Mouse (Mus musculus): ENCODE measurements around the gene Tbr1.

The Tbr1 gene

DNA sequence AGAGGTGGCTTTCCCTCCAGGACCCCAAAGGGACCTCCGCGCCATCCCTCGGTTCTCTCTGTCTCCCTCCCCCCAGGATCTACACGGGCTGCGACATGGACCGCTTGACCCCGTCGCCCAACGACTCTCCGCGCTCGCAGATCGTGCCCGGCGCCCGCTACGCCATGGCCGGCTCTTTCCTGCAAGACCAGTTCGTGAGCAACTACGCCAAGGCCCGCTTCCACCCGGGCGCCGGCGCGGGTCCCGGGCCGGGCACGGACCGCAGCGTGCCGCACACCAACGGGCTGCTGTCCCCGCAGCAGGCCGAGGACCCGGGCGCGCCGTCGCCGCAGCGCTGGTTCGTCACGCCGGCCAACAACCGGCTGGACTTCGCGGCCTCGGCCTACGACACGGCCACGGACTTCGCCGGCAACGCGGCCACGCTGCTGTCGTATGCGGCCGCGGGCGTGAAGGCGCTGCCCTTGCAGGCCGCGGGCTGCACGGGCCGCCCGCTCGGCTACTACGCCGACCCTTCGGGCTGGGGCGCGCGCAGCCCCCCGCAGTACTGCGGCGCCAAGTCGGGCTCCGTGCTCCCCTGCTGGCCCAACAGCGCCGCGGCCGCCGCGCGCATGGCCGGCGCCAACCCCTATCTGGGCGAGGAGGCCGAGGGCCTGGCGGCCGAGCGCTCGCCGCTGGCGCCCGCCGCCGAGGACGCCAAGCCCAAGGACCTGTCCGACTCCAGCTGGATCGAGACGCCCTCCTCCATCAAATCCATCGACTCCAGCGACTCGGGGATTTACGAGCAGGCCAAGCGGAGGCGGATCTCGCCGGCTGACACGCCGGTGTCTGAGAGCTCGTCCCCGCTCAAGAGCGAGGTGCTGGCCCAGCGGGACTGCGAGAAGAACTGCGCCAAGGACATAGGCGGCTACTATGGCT is 9.0 kb downstream of the Tbr1 start:
- DNase-seq (ENCODE audit: low spot score in 2 of 2), result peak in 1 of 2 experiments; percentile 35

DNA sequence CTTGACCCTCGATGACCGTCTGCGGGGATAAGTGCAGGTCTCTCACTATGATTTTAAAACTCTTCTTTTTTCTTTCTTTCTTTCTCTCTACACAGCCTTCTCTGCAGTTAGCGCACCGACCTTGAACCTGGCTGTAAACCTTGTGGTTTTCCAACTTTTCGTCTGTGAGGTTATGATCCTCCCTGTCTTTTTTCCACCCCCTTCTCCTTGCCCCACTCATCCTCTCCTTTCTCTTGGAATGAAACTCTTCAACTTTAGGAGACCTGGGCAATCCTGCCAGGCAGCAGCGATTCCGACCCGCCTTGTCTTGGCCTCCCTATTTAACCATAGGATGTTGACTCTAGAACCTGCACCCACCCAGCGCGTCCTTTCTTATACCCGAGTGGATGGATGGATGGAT is 9.8 kb downstream of the Tbr1 start:
- no peak for DNase-seq (ENCODE audit: low spot score in 2 of 2)

DNA sequence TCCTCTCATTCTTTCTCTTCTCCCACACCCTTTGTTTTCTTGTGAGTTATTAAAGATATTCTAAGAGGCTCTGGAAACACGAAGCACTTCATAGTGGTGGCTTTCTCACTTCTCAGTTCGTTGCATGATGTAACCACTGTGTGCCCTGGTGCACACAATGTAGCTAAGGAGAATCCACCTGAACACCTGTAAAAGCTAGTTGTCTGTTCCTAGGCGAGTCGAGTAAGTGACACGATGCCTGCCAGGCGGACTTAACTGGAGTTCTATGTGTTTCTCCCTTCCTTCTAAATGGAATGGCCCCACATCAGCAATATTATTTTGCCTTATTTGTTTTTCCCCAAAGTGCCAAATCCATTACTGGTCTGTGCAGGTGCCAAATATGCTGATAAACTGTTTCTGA is 10.4 kb downstream of the Tbr1 start:
- no peak for DNase-seq (ENCODE audit: low spot score in 2 of 2)

DNA sequence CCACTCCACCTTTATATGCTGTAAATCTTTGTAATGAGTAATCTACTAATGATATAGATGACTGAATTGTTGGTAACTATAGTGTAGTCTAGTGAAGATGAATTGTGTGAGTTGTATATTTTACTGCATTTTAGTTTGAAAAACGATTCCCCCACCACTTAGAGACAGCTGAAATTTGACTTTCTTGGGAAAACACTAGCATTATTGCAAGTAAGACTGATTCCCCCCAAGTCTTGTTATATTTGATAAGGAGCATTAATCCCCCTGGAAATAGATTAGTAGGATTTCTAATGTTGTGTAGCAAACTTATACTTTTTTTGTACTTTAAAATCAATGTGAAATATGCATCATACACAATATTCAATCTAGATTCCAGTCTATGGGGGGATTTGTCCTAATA is 10.8 kb downstream of the Tbr1 start:
- no peak for DNase-seq (ENCODE audit: low spot score in 2 of 2)

DNA sequence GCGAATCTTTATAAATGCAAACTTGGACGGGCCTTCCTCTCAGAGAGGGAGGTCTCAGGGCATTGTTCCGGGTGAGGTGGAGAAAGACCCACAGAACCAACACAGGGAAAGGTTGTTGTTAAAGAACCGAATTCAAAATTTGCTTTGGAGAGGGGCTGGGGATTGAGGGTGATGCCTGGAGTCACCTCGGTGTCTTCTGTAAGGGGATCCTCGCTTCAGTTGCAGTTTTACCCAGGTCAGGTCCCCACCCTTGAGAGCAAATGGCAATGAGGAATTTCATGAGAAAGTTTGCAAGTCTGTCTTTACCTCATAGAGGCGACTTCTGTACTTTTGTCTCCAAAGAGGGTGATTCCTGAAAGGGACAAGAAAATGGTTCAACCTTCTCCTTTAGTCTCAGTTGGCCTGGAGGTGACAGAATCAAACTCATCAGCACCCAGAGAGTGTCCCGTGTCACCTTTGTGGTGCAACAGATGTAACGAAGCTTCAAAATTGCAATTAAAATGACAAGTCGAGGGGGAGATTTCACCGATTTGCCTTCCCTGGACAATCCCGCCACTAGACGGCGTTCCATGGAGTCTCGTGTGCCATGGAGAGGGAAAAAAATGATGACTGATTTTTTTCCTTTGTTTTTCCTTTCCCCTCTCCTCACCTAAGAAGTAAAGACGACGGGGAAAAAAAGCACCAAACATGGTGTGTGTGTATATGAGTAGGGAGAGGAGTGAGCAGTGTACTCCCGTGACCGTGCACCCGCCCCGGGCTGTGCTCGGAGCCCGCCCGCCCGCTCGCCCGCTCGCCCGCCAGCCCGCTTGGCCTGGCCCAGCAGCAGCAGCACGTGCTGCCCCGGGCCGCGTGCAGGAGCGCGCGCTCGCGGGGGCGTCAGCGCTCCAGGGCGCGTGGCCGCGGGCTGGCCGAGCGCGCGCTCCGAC is 12.1 kb downstream of the Tbr1 start:
- no peak for DNase-seq (ENCODE audit: low spot score in 2 of 2)

DNA sequence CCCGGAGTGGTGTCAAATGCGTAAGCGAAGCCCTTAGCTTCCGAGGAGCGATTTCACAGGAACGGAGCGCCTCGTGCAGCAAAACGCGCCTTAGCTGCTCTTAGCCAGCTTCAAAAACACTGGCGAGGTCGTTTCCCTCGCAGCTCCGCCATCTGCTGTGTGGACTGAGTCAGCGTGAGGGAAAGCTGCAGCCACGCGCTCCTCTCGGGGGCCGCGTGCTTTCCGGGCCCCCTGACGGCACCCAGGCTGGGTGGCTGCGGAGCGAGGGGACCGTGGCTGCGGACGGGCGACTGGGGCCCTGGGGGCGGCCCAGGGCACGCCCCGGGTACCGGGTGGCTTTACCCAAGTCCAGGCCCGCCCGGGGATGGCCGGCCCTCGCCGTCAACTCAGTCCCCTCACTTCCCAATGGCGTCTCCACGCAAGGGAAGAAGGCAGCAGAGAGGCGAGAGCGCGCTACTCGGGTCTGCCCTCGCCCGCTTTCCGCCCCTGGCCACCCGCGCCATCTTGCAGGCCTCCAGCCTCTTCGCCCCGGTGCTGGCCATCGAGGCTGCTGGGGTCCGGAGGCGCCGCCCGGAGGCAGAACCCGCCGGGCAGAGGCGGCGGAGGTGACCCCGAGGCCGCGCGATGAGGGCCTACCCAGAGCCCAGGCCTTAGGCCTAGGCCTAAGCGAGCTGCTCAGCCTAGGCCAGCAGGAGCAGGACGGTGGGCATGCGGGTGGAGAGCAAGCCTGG is 13.0 kb downstream of the Tbr1 start:
- DNase-seq (ENCODE audit: low spot score in 2 of 2), result peak in 1 of 2 experiments; percentile 16

DNA sequence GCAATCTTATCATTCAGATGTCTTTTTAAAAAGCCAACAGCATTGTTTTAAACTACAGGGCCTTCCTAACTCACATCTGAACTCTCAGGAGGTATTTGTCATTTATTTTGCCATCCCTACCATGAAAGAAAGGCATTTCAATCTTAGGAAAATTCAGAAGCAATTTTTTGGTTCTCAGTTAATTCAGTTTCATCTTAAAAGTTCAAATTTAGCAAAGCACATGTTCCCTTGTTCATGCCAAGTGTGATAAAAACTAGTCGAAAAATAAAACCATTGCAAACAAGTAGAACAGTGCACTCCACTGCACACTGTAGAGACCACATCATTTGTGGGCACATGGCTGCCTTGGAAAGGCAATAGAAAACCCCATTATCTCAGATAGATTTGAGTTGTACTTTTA is 15.5 kb downstream of the Tbr1 start:
- no peak for DNase-seq (ENCODE audit: low spot score in 2 of 2)

DNA sequence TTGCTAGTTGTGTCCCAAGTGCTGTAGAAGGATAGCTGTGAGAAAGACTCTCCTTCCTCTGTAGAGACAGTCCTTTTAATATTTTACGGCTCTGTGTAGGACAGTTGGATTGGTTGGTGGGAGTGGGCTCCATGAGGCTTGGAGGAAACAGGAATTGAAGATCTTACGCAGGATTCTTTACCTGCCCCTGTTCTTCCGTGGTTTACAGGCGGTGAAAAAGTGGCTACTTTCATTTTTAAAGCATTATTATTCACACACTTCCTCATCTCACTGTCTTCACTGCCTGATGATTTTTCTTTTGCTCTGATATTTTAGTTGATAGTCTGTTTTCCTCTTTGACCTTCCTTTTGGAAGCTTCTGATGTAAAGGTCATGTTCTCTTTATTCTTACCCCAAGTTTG is 17.5 kb downstream of the Tbr1 start:
- DNase-seq (ENCODE audit: low spot score in 2 of 2), result no peak

DNA sequence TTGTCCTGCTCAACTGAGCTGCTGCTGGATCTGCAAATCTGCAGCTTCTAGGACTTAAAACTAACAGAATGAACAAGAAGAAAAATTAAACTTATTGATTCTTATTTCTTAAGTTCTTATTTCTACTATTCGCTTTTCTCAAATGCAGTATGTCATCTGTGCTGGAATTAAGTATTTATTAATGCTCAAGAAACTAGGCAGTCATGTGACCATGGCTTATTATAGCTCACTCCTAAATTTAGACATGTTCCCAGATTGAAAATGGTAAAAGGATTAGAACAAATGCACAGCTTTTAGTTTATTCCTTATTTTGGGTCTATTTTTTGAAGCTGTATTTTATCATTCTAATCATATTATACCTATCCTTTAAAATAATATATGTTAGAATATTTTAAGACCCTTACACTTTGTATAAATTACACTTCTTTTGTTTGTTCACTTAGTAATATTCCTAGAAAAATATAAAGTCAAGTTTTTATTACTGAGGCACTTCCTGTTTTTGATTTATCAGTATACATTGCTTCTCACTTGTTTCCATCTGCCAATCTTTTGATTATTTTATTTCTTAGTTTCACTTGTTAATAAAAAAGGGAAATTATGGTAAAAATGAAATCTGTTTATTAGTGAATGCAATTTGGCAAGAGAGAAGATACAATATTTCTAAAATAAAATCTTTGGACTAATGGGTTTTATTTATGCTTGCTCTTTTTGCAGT is 20.9 kb downstream of the Tbr1 start:
- no peak for DNase-seq (ENCODE audit: low spot score in 2 of 2)

DNA sequence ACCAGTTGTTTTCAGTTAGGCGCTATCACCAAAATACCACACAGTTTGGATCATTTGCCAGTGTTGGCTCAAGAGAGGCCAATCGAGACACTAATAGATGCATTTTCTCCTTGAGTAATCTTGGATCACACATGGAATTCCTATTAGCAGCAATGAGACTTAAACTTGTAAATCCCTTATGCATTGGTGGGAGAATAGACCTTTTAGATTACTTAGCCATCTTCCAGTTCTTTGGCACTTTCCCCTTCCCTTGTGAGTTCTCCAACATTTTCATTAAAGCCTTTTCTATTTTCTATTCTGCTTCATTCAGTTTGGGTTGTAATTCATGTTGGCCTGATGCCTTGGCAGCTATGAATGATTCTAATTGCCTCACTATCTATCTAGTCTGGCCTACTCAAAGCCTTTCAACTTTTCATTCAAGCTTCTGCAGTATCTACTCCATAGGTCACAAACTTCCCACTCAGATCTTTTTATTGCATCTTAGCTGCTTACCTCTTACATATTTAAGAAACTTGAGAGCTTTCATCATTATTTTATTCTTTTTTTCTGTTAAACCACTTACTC is 34.6 kb downstream of the Tbr1 start:
- no peak for DNase-seq (ENCODE audit: low spot score in 2 of 2)
